Mouse (Mus musculus) thymus, postnatal 0 days (tissue): Measurements from ENCODE around the gene Fgfr2. TPM values are rescaled to one million over a fixed set of nuclear protein-coding genes. Genes with fewer than 3 reads are reported as not detected.

Experiments
- DNase-seq: peaks from one replicate; pipeline ENCODE4 v3.0.0-alpha.2; 2015; ENCODE audit warnings: low spot score
- polyA plus RNA-seq: library from polyadenylated mRNA; unstranded; fragments of >200 nt; fragmentation: Nextera tagmentation; extraction: Ambion mirVana; gene quantifications from 2 replicates; pipeline ENCODE4 v1.2.1, GENCODE M21; 2015

Gene Fgfr2
- polyA plus RNA-seq, 1 experiment from 2014 or later, result 23.6 TPM

DNA sequence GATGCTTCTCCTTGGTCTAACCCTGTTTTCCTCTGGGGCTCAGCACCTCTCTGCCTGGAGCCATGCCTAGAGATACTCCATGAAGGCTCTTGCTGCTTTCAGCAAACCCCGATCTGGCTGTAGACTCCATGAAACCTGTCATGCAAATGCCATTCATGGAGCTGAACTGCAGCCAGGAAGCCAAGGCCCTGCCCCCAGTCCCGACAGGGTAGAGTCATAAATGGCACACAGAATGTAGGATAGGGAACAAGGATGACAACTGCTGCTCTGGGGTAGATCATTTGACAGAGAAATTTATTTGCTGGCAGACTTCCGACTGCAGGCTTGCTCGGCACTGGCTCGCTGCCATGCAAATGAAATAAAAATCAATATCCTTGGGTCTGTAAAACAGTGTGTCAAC, 112.0 kb downstream of the Fgfr2 start:
- DNase-seq, result no peak

DNA sequence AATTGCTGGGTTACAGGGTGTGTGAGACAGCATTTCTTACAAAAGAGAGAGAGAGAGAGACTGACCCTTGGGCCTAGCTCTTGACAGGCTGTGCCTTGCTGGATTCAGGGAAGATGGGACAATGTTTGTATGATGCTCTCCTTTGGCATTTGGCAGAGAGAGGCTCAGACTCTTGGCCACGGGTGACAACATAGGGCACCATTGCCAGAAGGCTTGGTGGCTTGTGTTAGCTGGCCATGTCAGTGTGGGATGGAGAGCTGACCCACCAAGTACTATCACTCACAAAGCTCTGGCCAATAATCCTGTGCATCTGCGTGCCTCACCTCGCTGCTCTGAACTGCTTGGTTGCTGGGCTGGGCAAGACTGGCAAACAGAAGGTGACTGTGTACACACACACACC, 112.7 kb downstream of the Fgfr2 start:
- DNase-seq, result no peak

DNA sequence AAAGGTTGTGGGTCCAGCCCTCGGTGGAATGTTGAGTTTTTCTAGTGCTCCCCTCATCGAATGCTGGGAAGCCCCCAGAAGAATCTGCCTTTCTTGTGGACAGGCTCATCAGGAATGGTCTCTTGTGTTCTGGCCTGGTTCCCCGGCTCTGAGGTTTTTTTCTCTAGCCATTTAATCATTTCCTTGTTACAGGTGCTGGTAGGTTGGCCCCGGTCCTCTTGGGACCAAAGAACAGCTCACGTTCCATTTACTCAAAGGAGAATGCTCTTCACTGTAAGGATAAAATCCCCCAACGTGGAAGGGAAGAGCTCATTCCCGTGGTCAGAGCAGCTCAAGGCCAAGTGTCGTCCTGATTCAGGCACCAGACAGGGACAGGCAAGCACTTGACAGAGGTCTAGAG, 113.5 kb downstream of the Fgfr2 start:
- DNase-seq, result no peak

DNA sequence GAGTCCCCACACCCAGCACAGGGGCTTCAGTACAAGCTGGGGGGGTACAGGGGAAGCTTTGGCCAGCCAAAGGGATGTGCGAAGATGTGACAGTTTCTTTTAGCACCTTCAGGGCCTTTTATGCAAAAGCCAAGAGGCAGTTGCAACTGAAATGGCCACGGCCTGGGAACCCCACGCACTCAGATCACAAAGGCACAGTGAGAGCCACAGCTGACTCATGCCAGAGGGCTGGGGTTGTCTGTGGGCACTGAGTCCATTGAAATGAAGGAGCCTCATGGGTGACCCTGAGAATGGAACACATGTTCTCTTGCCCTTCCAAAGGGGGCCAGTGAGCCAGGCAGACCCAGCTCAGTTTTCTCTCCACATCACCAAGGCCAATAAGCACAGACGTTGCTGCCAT, 114.5 kb downstream of the Fgfr2 start:
- DNase-seq, result no peak

DNA sequence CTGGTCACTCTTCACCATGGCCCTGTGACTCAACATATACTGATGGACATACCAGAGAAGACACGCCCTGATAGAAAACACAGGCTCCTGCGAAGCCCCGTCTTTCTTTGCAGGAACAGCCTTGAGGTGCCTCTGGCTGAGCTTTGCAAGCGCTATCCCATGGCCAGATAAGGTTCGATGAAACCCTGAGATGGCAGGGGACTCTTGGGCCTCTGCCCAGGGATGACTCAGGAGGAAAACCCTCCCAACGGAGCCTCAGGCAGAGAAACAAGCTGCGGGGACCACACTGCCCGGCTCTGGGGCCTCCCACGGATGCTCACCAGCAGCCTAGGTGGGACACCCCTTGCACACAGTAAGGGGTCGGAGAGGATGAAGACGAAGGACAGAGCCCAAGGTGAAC, 115.8 kb downstream of the Fgfr2 start:
- no peak for DNase-seq

DNA sequence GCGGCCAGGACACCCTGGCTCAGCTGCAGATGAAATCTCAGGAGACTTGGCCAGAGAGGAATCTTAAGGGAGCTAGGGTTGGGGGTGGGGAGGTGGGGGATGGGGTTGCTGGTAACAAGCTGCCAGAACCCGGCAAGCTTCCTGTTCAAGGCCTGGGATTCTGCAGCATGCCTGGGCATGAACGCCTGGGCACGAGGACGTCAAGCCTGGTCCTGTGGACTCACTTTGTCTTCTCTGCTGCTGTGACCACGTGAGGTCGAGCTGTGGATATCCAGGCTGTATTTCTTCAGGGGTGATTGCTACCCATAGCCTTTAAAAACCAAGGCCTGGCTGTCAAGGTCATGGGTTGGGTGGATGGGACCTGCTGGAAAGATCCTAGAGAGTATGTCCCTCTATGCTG, 117.4 kb downstream of the Fgfr2 start:
- no peak for DNase-seq

DNA sequence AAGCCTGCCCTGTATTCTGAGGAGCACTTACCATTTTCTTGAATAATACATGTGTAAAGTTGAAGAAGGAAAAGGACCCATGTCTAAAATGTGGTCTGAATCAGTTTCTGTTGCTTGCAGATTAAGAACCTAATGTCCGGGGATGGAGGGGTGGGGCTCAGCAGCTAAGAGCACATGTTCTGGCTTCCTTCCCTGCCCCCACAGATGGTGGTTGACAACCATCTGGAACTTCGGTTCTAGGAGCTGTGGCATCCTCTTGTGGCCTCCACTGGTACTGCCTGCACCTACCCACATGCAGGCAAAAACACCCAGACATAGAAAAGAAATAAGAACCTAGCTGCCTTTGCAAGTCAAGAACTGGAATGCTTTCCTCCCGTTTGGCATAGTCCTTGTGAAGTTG, 119.7 kb downstream of the Fgfr2 start:
- DNase-seq, result peak; percentile 76

DNA sequence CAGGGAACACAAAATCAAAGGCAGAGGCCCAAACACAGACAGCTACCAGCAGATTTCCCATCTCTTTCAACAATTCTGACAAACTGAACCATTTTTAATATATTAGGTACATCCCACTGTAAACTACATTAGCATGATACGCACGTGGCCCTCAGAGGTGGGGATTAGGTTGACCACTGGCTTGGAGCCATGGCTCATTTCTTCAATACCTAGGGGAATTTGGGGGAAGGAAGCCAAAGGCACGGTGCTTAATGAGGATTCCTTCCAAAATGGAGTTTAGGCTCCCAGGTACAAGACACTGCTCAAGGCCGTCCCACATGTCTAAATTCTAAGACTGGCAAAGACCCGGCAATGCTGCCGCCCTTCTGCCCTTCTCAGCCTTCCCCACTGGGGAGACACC, 120.9 kb downstream of the Fgfr2 start:
- DNase-seq, result no peak

DNA sequence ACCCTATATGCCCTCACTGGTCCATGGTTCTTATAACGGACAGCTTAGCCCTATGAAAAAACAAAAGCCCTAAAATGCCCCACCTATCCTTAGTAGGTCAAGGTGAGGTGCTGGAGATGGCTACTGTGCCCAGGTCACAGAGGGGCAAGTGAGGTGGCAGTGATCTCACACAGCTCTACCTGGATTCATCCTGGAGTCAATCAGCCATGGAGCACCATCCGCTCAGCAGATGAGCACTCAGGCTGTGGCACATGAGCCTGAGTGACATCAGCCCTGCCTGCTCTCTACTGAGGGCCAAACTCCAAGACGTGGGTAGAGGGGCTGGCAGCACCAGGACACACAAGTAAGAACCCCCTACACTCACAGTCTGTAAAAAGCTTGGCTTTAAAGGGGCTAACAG, 121.8 kb downstream of the Fgfr2 start:
- no peak for DNase-seq

DNA sequence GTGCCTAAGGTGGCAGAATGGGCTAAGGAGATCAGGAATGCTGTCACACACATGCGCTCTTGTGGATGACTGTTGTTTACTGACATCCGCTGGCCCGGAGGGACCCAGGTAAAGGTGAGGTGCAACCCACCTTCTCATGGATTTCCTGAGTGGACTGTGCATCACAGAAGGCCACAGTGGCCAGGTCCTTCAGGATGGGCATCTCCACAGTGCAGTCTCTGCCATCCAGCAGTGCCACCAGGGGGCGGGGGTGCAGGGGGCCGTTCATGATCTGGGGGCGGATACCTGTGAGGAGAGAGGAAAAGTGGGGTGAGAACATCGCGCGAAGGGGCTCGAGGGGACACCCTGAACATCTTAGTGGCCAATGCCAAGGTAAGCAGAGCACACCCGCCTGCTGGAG, 124.1 kb downstream of the Fgfr2 start:
- DNase-seq, result no peak

DNA sequence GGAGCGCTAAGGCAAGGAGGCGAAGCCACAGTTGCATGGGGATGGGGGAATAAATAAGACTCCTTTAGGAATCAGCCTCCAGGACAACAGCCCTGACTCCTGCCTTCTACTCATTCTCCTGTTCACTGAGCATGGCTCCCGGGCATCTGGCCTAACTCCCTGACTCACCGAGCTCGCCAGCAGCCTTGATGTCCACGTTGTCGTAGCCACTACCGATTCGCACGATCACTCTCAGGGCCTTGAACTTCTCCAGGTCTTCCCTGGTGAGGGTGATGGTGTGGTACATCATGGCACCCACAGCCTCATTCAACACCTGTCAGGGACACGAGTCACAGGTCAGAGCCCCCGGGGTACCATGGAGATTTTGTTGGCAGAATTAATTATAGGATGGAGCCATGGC, 124.5 kb downstream of the Fgfr2 start:
- DNase-seq, result no peak

DNA sequence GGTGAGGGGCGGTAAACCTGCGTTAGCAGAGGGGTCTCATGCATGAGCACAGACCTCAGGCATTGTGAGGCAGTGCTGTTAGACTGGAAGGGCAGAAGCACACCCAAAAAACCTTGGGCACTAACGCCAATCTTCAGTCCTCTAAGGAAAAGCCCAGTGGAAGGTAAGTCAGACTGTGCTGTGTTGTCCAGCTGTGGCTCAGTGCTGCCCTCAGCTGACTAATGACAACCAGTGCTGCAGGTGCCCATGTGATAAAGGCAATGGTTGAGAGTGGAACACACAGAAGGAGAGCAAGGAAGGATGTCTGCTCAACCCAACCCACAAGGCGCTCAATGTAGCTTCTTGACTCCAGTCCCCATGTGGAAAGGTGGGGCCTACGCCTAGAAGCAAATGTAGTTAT, 126.8 kb downstream of the Fgfr2 start:
- DNase-seq, result no peak

DNA sequence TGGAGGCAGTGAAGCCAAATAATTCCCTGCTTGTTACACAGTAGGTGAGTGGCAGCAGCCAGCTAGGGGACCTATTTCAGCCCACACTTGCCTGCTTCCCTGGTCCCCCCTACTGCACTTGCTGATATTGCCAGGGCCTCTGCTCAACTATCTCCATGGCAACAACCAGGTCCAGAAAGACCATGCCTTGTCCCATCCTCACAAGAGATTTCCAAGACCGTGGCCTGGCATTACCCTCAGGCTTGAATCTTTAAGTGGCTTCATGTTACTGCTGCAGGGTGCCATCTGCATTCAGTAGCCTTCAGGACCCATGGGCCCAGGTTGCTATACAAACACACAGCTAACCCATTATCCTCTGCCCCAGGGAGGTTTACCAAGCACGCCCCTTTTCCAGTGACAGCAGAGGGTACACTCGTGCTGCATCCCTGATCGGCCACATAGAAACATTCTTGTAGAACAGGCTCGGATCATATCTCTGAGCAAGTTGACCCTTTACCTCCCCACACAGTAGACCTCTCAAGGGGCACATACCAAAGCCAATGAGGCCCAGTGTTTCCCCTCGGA, 128.4 kb downstream of the Fgfr2 start:
- no peak for DNase-seq

DNA sequence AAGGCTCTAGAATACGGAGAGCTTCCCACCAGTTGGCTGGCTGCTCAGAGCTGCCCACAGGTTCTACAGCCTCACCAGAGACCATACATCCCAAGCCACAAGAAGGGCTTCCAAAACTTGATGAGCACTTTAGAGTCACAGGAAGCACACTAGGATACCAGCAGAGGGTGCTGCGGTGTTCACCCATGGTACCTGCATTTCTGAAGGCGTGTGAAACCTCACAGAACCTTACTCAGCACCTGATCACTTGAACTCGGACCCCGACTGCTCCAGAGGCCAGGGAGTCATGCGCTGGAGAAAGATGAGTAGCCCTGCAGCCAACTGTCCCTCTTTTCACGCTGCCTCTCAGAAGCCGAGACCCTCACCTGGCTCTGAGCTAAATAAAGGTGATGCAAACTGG, 129.0 kb downstream of the Fgfr2 start:
- DNase-seq, result no peak

DNA sequence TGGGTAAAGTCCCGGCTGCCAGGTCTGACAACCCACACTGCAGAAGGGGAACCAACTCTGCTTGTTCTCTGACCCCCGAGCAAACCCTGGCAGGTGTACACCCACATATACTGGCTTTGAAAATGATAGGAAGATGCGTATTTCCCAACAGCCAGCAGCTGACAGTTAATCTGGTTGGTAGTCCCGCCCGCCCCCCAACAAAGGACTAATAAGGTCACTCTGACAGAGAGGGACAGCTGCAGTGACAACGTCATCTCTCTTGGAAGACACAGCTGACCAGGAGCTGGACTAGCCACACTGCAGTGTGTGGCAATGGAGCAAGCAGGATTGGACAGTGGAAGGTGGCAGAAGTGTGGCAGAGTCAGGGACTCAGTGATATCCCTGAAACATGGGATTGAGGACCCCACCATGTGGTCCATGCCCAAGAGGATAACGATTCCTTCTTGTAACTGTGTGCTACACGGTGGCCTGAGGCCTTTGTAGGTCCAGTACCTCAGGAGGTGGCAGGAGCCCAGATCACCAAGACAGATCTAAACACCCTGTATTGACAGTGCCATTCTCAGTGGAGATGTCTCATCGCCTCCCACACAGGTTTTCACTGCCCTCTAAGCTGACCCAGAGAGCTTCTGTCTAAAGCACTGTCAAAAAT, 130.1 kb downstream of the Fgfr2 start:
- no peak for DNase-seq

DNA sequence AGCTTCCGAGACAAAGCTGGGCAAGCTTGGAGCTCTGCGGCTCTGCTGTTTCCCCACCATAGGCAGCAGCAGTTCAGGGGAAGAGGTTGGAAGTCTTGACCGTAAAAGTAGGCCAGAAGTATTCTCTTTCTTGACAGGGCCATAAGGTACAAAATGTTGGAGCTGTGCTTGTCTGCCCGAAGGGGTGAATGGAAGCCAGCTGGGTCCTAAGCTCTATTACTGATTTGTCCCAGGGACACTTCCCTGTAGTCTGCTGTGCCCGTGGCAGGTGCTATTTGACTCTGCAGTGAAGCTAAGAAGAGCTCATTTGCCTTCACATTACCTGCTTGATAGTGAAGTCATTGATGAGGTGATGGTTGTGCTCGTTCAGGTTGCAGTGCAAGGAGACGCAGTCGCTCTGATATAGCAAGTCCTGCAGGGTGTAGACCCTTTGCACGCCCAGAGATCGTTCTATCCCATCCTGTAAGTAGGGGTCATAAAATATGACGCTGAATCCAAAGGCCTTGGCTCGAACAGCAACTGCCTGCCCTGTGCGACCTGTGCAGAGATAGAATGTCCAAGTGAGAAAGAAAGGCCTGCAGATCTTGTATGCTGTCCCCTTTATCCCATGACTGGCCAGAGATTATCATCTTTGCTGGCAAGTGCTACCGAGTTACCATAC, 131.8 kb downstream of the Fgfr2 start:
- no peak for DNase-seq

DNA sequence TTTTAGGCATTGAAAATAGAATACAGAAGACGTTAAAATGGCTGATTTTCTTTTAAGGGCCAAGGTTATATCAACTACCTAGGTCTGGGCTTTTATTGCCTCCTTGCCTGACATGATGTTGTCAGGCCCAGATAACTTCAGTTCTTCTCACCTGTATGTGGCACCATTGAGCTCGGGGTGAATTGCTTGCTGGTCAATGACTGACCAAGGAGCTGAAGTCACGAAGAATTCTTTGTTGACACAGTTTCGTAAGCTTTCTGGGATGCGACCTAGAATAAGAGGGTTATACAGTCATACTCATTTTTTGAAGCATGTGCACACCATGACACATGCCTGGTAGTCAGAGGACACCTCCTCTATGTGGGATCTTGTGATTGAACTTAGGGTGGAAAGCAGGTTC, 133.3 kb downstream of the Fgfr2 start:
- DNase-seq, result no peak

DNA sequence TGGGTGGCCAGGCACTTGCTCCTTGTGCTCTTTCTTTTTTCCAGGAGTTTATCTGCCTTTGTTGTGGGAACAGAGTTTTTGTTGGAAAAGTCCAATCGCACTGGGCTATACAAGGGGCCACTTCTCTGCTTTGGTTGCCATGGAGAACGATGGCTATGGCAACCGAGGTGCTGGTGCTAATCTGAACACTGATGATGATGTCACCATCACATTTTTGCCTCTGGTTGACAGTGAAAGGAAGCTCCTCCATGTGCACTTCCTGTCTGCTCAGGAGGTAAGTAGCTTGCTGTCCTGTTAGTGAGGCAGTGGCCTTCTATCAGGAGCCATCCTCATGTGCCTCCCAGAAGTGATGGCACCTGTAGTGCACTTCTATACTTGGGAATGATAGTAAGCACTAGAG, 140.5 kb downstream of the Fgfr2 start:
- DNase-seq, result no peak

DNA sequence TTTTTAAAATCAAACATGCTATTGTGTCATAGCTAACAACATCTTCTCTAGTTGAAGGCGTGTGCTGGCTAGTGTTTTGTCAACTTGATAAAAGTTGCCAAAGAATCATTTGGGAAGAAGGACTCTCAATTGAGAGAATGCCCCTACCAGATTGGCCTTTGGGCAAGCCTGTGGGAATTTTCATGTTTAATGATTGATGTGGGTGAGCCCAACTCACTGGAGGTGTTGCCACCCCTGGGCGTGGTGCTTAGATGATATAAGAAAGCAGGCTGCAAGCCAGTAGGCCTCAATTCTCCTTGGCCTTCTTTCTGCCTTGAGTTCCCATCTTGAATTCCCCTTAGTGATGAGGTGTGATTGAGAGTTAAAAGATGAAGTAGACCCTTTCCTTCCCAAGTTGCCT, 145.2 kb downstream of the Fgfr2 start:
- DNase-seq, result no peak

DNA sequence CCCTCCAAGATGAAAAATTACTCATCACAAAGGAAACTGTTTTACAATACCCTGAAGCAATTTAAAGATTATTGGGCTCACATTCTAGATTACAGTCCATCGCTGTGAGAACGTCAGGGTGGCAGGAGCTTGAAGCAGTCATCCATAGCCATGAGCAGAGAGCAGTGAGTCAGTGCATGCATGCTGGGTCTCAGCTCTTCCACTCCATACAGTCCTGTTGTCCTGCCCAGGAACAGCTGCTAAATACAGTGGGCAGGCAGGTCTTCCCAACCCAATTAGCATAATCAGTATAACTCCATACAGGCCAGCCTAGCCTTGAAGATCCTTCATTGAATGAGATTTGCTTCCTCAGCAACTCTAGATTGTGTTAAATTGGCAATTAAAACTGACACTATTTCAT, 147.1 kb downstream of the Fgfr2 start:
- no peak for DNase-seq

DNA sequence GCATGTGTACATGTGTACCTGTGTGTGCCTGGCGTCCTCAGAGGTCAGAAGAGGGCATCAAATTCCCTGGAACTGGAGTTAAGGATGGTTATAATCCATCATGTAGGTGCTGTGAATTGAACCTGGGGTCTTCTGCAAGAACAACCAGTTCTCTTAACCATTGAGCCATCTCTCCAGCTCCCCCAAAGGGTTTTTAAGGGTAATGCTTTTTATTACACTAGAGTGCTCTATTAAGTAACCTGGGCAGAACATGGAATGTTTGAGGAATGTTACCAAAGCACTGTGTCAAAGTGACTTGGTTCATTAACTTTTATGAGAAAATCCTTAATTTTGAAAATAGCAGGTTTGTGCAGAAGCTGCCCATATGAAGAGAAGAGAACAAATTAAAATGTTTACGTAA, 151.1 kb downstream of the Fgfr2 start:
- no peak for DNase-seq

DNA sequence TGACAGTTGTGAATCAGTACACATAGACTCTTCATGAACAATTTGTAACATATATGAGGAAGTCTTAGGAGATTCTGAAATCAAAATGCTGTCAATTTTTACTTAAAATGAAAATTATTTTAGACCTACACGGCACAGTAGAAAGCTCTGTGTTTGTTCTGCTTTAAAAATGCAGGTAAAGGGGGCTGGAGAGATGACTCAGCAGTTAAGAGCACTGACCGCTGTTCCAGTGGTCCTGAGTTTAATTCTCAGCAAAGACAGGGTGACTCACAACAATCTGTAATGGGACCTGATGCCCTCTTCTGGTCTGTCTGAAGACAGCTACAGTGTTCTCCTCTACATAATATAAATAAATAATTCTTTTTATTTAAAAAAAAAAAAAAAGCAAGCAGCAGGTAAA, 157.4 kb downstream of the Fgfr2 start:
- DNase-seq, result no peak

DNA sequence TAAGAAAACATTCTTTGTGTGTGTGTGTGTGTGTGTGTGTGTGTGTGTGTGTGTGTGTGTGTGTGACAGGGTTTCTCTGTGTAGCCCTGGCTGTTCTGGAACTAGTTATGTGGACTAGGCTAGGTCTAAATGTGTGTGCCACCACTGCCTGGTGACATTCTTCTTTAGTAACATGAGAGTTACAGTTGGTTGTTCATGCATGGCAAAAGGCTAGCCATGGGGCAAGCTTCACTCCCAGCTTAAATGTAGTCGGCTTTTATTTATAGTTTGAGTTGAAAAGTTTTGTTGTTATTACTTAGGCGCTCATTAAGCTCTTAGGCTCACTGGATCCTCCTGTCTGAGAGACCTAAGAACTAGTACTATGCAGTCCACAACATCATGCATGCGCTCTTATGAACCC, 158.8 kb downstream of the Fgfr2 start:
- DNase-seq, result no peak
